Mouse (Mus musculus) large intestine, adult 2 months (tissue): ENCODE measurements around the gene Gigyf2. TPM values are rescaled to one million over a fixed set of nuclear protein-coding genes. Genes with fewer than 3 reads are reported as not detected.

Experiments
- DNase-seq: peaks from one replicate; pipeline ENCODE4 v3.0.0-alpha.2; 2012; ENCODE audit warnings: low read depth, low spot score
- WGBS: fragments of 180-500 bp; shearing (Covaris S2); methylation state at CpG from one replicate; pipeline ENCODE4 v1.1.7; 2018; 5-methylcytosine and 5-hydroxymethylcytosine counted together
- polyA plus RNA-seq: library from polyadenylated mRNA; depleted of rRNA; stranded (reverse); fragments of >200 nt; gene quantifications from 2 replicates; pipeline ENCODE4 v1.2.3, GENCODE M21; 2012; rRNA removed

Gene Gigyf2
- 22.9 and 35.6 TPM in 2 replicates for polyA plus RNA-seq

- DNase-seq: peak; percentile 91
- 2% methylated on average over 28 of the region's 36 CpGs for WGBS
These were observed at the start of gene Gigyf2 for GRCm38 (mm10) chr1:87326742-87327163. Gene Gigyf2 (plus strand): TSS chr1:87326998.

GRCm38 (mm10) chr1:87280281-87280680 is 46.5 kb upstream of the Gigyf2 start:
- WGBS: 71% methylated on average over 5 of the region's 5 CpGs
- DNase-seq: no peak

- WGBS: 51% methylated on average over 20 of the region's 20 CpGs
- DNase-seq: no peak
These were observed 45.0 kb upstream of the Gigyf2 start for GRCm38 (mm10) chr1:87281599-87282412.

- 77% methylated on average over 6 of the region's 6 CpGs for WGBS
- no peak for DNase-seq
These were observed 44.4 kb upstream of the Gigyf2 start for GRCm38 (mm10) chr1:87282413-87282788.

- 84% methylated on average over 10 of the region's 10 CpGs for WGBS
These were observed 43.3 kb upstream of the Gigyf2 start for GRCm38 (mm10) chr1:87283410-87283960.

GRCm38 (mm10) chr1:87287105-87287504 is 39.7 kb upstream of the Gigyf2 start:
- 79% methylated on average over 2 of the region's 2 CpGs for WGBS
- no peak for DNase-seq

More at GRCm38 (mm10) chr1:87283410-87283960, 43.3 kb upstream of the Gigyf2 start:
- no peak for DNase-seq

GRCm38 (mm10) chr1:87291416-87291815 is 35.4 kb upstream of the Gigyf2 start:
- 58% methylated on average over 8 of the region's 8 CpGs for WGBS
- DNase-seq: no peak

GRCm38 (mm10) chr1:87292420-87293190 is 34.2 kb upstream of the Gigyf2 start:
- DNase-seq: no peak
- 79% methylated on average over 15 of the region's 15 CpGs for WGBS

- WGBS: 35% methylated on average over 4 of the region's 4 CpGs
- no peak for DNase-seq
These were observed 32.6 kb upstream of the Gigyf2 start for GRCm38 (mm10) chr1:87294063-87294710.

GRCm38 (mm10) chr1:87294951-87295350 is 31.8 kb upstream of the Gigyf2 start:
- WGBS: 23% methylated on average over 4 of the region's 4 CpGs
- no peak for DNase-seq

GRCm38 (mm10) chr1:87297346-87297925 is 29.4 kb upstream of the Gigyf2 start:
- DNase-seq: no peak
- 82% methylated on average over 10 of the region's 10 CpGs for WGBS

- WGBS: 32% methylated on average over 14 of the region's 14 CpGs
- DNase-seq: no peak
These were observed 26.2 kb upstream of the Gigyf2 start for GRCm38 (mm10) chr1:87300360-87301286.

- DNase-seq: no peak
- WGBS: 74% methylated on average over 2 of the region's 2 CpGs
These were observed 24.8 kb upstream of the Gigyf2 start for GRCm38 (mm10) chr1:87301971-87302370.

GRCm38 (mm10) chr1:87308952-87309351 is 17.8 kb upstream of the Gigyf2 start:
- 62% methylated on average over 3 of the region's 3 CpGs for WGBS
- DNase-seq: no peak

- 88% methylated on average over 16 of the region's 16 CpGs for WGBS
- no peak for DNase-seq
These were observed 17.2 kb upstream of the Gigyf2 start for GRCm38 (mm10) chr1:87309621-87310020.

- WGBS: 95% methylated on average over 2 of the region's 2 CpGs
- no peak for DNase-seq
These were observed 14.1 kb upstream of the Gigyf2 start for GRCm38 (mm10) chr1:87312681-87313080.

- no peak for DNase-seq
- WGBS: 91% methylated on average over 2 of the region's 2 CpGs
These were observed 13.7 kb upstream of the Gigyf2 start for GRCm38 (mm10) chr1:87313116-87313515.

GRCm38 (mm10) chr1:87313843-87314570 is 12.8 kb upstream of the Gigyf2 start:
- no peak for DNase-seq
- WGBS: 90% methylated on average over 8 of the region's 8 CpGs
